Mouse (Mus musculus): ENCODE results near the gene Cflar. TPM values are rescaled to one million over a fixed set of nuclear protein-coding genes. Genes with fewer than 3 reads are reported as not detected.

The Cflar gene
- total and polyA plus RNA-seq, 3 experiments: 35.7 to 81.1 (median 49.2) TPM

DNA sequence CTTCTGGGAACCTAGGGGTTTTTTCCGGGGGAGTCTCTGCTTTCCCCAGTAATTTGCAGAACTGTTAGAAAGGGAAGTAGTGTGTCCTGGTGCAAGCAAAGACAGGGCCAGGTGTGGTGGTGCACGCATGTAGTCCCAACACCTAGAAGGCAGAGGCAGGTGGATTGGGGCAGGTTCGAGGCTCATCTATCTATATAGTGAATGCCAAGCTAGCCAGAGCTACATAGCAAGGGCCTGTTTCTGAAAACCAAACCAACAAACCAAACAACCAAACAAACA, 17.2 kb downstream of the Cflar start (continued):
- TF ChIP-seq POLR2A (IDR thresholded peaks at IDR 0.05; ENCODE audit: low read depth, low read length): peak; percentile 16; the same call in 1 of the 2 replicates
- 0 out of 2 replicates have a peak, but pooled peaks have one; percentile 5 for TF ChIP-seq CHD1 (IDR thresholded peaks at IDR 0.05; ENCODE audit: low read depth, low read length)
- peak; percentile 24; the same call in 1 of the 2 replicates for TF ChIP-seq MXI1 (IDR thresholded peaks at IDR 0.05; ENCODE audit: low read depth, low read length)
- no peak for TF ChIP-seq SMC3 (IDR thresholded peaks at IDR 0.05; ENCODE audit: low read depth, low read length)
- no peak for TF ChIP-seq E2F4 (IDR thresholded peaks at IDR 0.05; ENCODE audit: insufficient replicate concordance, low read depth, low read length)
- no peak for TF ChIP-seq JUN (IDR thresholded peaks at IDR 0.05; ENCODE audit: insufficient read depth, low read depth, low read length)
- no peak for TF ChIP-seq UBTF (IDR thresholded peaks at IDR 0.05; ENCODE audit: low read depth, low read length)
- TF ChIP-seq MAZ (IDR thresholded peaks at IDR 0.05; ENCODE audit: low read depth, low read length): peak; percentile 29; the same call in 1 of the 2 replicates
- TF ChIP-seq USF2 (conservative IDR thresholded peaks at IDR 0.05; ENCODE audit: low read depth, low read length): no peak
- TF ChIP-seq TCF12 (IDR thresholded peaks at IDR 0.05; ENCODE audit: low read depth, low read length): peak; percentile 58; the same call in 1 of the 2 replicates
- peak; percentile 37; the same call in 1 of the 2 replicates for TF ChIP-seq MYC (IDR thresholded peaks at IDR 0.05; ENCODE audit: low read depth, low read length)
- no peak for TF ChIP-seq ELF1 (IDR thresholded peaks at IDR 0.05; ENCODE audit: low read depth, low read length)
- peak; percentile 34; the same call in 1 of the 2 replicates for TF ChIP-seq SIN3A (IDR thresholded peaks at IDR 0.05; ENCODE audit: low read length)
- TF ChIP-seq RCOR1 (conservative IDR thresholded peaks at IDR 0.05; ENCODE audit: low read depth, low read length): 0 out of 2 replicates have a peak, but pooled peaks have one; percentile 18
- TF ChIP-seq ZKSCAN1 (IDR thresholded peaks at IDR 0.05; ENCODE audit: borderline replicate concordance, low read depth, low read length): no peak
- no peak; the same call in 1 of the 2 replicates for TF ChIP-seq ETS1 (conservative IDR thresholded peaks at IDR 0.05; ENCODE audit: low read depth, low read length)
- TF ChIP-seq BHLHE40 (IDR thresholded peaks at IDR 0.05; ENCODE audit: low read depth, low read length): no peak
- TF ChIP-seq NRF1 (IDR thresholded peaks at IDR 0.05; ENCODE audit: low read depth, low read length): no peak
- peak; percentile 17; the same call in 1 of the 2 replicates for TF ChIP-seq MAX (IDR thresholded peaks at IDR 0.05; ENCODE audit: low read length)
- TF ChIP-seq POLR2AphosphoS2 (IDR thresholded peaks at IDR 0.05; ENCODE audit: low read depth, low read length): no peak
- TF ChIP-seq JUND (conservative IDR thresholded peaks at IDR 0.05; ENCODE audit: low read depth, low read length): no peak

GRCm38 (mm10) chr1:58733636-58734035, 22.3 kb downstream of the Cflar start:
- H3K4me2 ChIP-seq (ENCODE audit: insufficient read depth, low read depth, poor library complexity, severe bottlenecking): no peak overlapping the region
- H3K9ac ChIP-seq (ENCODE audit: insufficient read depth, low read depth): no peak overlapping the region
- H3K4me1 ChIP-seq (ENCODE audit: control insufficient read depth in 1 of 2, insufficient read depth in 2 of 2): peaks cover 7 to 63% of the 10 kb centered on the region in 2 experiments; a peak in 3 of 4 replicates
- DNase-seq (ENCODE audit: extremely low read depth): no peak
- in situ Hi-C loops (cut with MboI; ENCODE audit: low pct_ligation_motif_present, low pct_unique_long_range_greater_than_20kb, low sequenced_read_pairs): no loop called here
- no peak overlapping the region for H3K27ac ChIP-seq (ENCODE audit: insufficient read depth, low read depth)
- H3K27me3 ChIP-seq (replicated peaks): no peaks in the 10 kb centered on the region
- peaks cover 56 to 83% of the 10 kb centered on the region in 2 experiments for H3K36me3 ChIP-seq (replicated peaks in 1 of 2; ENCODE audit: control insufficient read depth in 1 of 2, insufficient read depth in 1 of 2, low read length in 1 of 2)
- no peak overlapping the region for H3K4me3 ChIP-seq (replicated peaks in 1 of 3; ENCODE audit: low read depth in 2 of 3, low read length in 2 of 3, poor library complexity in 1 of 3)
- peaks cover 49% of the 10 kb centered on the region for H3K79me2 ChIP-seq (replicated peaks; ENCODE audit: control insufficient read depth, extremely low read depth, insufficient read depth, poor library complexity, severe bottlenecking)
- TF ChIP-seq MXI1 (IDR thresholded peaks at IDR 0.05; ENCODE audit: low read depth, low read length): no peak
- TF ChIP-seq E2F4 (IDR thresholded peaks at IDR 0.05; ENCODE audit: insufficient replicate concordance, low read depth, low read length): no peak
- no peak for TF ChIP-seq PAX5 (IDR thresholded peaks at IDR 0.05; ENCODE audit: low read length)
- TF ChIP-seq ZNF384 (IDR thresholded peaks at IDR 0.05; ENCODE audit: low read depth, low read length): no peak
- no peak for TF ChIP-seq MAZ (IDR thresholded peaks at IDR 0.05; ENCODE audit: low read depth, low read length)
- no peak for TF ChIP-seq UBTF (IDR thresholded peaks at IDR 0.05; ENCODE audit: low read depth, low read length)
- TF ChIP-seq USF1 (IDR thresholded peaks at IDR 0.05; ENCODE audit: low read depth, low read length): no peak
- TF ChIP-seq IRF4 (IDR thresholded peaks at IDR 0.05; ENCODE audit: low read depth, low read length): no peak
- no peak for TF ChIP-seq MAFK (IDR thresholded peaks at IDR 0.05; ENCODE audit: insufficient replicate concordance, low read length)
- TF ChIP-seq BHLHE40 (IDR thresholded peaks at IDR 0.05; ENCODE audit: low read depth, low read length): no peak
- TF ChIP-seq NELFE (IDR thresholded peaks at IDR 0.05; ENCODE audit: low read depth, low read length): no peak
- TF ChIP-seq TCF12 (IDR thresholded peaks at IDR 0.05; ENCODE audit: low read depth, low read length): no peak
- no peak for TF ChIP-seq USF2 (conservative IDR thresholded peaks at IDR 0.05; ENCODE audit: low read depth, low read length)
- dilution Hi-C loops (cut with MboI; ENCODE audit: extremely low pct_ligation_motif_present, extremely low pct_unique_long_range_greater_than_20kb, low sequenced_read_pairs): no loop called here
- no peaks in the 10 kb centered on the region for H3K9me3 ChIP-seq (replicated peaks; ENCODE audit: low read length)

Measured in CH12.LX (cell line).